Mouse (Mus musculus) thymus, postnatal 10 days (tissue): Measurements from ENCODE around the gene Epm2aip1.

ENCODE experiments used
- DNase-seq, 2 experiments: peaks; one replicate each; pipeline ENCODE4 v3.0.0; 2021; ENCODE audit warnings: low spot score in 2 of 2

Epm2aip1 gene

DNA sequence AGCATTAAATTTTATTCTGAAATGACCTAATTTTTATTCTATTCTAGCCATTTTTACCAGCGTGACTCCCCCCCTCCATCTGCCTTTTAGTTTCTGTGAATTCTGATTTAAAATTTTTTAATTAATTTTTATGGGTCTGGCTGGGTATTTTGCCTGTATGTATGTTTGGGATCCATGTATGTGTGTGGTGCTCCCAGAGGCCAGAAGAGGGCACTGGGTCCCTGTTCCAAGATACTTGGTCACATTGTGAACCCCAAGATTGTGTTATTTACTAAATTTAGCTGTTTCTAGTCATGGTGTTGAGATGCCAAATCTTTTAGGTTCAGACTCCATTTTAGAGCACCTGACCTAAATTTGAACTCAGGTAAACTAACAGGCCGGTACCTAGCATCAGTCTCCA is 14.7 kb downstream of the Epm2aip1 start:
- no peak for DNase-seq

DNA sequence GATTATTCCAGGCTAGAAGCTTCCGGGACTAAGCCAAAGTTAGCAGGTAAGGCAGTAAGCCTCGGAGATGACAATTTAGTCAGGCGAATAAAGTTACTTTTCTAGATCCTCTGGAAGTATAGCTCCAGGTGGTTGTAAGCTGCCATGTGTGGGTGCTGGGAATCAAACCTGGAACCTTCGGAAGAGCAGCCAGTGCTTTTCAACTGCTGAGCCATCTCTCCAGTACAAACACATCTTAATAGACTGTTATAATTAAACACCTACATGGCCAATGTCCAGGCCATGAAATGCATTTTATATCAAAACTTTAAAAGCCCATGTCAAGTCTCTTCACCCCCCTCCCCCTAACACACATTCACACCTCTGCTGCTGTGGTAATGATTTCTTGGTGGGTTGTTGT is 16.2 kb downstream of the Epm2aip1 start:
- no peak for DNase-seq

DNA sequence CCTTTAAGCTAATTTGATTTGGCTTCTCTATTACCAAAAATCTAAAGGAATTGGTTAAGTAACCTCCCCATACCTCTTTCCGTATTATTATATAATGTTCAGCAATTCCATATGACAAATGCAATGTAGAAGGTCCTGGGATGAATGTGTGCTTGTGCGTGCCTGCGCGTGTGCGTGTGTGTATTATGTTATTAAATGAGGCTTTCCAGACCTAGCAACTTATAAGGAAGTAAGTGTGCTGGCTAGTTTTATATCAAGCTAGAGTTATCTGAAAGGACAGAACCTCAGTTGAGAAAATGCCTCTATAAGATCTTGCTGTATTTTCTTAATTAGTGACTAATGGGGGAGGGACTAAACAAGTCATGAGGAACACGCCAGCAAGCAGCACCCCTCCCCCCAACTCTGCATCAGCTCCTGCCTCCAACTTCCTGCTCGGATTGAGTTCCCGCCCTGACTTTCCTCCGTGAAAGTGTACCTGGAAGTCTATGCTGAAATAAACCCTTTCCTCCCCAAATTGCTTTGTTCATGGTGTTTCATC is 17.6 kb downstream of the Epm2aip1 start:
- no peak for DNase-seq

DNA sequence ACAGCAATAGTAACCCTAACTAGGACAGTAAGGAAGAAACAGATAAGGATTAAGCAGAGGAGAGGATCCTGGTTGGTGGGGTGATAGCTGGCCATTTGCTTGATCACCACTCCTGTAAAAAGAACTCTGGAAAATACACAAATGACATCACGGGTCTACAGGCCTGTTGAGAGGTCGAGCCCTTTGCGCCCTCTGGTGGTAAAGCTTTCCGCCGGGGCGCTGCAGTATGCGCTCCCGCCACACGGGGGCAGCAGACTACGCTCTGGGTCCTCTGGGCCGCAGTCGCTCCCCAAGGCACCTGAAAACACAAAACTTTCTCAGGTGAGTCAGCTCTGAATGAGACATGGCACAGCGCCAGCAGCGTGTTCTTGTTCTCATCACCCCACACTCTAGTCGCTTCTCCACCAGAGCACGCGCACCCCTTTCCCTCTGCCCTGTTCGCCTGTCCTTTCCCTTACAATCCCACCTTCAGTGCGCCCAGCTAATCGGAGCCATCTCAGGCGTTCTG is 18.2 kb downstream of the Epm2aip1 start:
- peak; percentile 68 to 87 for DNase-seq

GRCm38 (mm10) chr9:111290539-111291100 is 18.9 kb downstream of the Epm2aip1 start:
- no peak for DNase-seq

- DNase-seq, result no peak
Measured at GRCm38 (mm10) chr9:111293234-111293633, 21.5 kb downstream of the Epm2aip1 start.

GRCm38 (mm10) chr9:111294911-111295310 is 23.2 kb downstream of the Epm2aip1 start:
- DNase-seq, result no peak

- DNase-seq, result no peak
Measured at GRCm38 (mm10) chr9:111295323-111295722, 23.6 kb downstream of the Epm2aip1 start.

GRCm38 (mm10) chr9:111296433-111296832 is 24.7 kb downstream of the Epm2aip1 start:
- no peak for DNase-seq

DNA sequence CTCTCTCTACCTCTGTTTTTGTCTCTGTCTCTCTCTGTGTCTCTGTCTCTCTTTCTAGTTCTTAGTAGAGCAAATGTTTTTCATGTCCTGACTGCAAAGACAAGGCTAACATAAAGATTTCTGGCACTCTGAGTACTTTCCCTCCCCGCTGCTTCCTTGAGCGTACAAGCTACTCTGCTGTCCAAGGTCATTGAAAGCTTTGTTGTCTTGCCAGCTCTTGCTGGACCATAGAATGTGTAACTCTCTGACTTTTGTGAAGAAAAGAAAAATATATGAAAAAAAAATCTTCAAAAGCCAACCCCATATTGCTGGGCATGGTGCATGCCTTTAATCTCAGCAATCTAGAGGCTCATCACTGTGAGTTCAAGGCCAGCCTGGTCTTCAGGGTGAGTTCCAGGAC is 26.9 kb downstream of the Epm2aip1 start:
- DNase-seq, result no peak

DNA sequence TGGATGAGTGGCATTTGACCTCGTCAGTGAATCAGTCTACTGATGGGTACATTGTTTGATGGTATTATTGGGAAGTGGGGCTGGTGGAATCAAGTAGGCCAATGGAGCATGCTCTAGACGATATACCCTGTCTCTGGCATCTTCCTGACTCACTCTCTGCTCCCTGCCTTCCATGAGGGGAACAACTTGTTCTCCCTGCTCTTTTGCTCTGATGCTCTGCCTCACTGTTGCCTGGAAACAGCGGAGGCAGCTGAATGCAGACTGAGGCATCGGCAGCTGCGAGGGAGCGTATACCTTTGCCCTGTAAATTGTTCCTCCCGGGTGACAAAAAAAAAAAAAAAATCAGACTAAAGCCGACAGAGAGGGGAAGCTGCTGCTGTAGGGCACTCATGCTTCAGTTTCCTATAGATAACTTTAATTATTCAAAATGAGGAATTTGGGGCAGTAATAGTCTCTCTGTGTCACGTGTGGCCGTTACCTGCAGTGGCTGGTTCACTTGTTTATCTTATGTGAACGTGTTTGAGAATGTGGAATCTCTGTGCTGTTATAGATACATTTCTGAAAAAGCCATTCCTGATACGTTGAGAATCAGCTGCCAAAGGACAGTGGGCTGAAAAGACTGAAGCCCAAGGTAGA is 30.6 kb downstream of the Epm2aip1 start:
- DNase-seq, result no peak

DNA sequence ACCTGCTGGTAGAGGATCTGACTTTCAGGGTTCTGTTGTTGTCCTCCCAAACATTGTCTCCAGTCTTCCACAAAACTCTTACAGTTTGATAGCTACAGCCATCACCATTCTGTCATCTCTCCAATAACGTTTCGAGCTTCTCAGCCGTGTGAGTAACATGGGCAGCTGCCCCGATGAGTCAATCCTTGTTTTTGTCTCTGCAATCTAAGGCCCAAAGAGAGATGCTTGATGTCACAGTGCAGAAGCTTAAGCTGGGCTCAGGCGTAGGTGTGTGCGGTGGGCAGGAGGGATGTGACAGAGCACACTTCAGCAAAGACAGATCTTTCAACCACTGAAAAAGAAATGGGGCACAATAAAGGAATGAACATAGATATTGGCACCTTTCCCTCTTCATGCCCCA is 32.3 kb downstream of the Epm2aip1 start:
- DNase-seq, result no peak

GRCm38 (mm10) chr9:111306142-111306541 is 34.4 kb downstream of the Epm2aip1 start:
- DNase-seq, result no peak

DNA sequence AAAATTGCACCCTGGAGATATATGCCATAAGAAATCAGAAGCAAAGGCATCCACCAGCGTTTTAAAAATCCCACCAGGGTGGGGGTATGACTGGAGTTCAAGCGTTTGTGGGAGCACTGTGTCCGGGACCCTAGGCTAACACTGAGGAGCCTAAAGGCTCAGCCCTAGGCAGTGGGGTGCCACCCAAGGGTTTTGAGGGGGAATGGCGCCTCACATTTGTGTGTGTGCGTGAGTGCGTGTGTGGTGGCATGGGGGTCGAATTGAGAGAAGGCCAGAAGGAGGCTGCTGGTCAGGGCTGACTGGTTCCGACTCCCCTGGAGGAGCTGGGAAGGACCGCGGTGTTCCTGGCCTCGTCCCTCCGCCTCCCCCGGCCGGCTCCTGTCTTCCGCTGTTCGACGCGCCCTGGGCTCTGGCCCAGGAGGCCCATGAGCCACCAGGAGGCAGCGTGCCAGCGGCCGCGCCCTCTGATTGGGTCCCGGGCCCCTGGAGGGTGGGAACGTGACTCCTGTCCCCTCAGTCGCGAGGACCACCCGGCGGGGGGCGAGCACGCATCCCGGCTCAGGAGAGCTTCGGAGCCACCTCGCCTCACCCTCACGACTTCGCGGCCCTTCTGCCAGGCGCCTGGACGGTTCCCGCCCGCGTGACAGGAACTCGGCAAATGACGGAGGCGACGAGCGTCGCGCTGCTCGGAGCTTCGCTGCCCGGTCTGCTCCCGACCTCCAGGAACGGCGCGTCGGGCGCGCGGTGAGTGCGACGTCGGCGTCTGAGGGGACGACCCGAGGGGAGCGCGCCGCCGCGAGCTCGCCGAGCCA is 39.5 kb downstream of the Epm2aip1 start, which contains the start of gene Trank1:
TSS of gene Trank1 (plus strand) at position 709 of the 812 bp plus-strand sequence.
- DNase-seq, result no peak

- DNase-seq, result no peak
Measured at GRCm38 (mm10) chr9:111311843-111312441, 40.2 kb downstream of the Epm2aip1 start.

- DNase-seq, result no peak
Measured at GRCm38 (mm10) chr9:111312442-111313141, 40.9 kb downstream of the Epm2aip1 start.

DNA sequence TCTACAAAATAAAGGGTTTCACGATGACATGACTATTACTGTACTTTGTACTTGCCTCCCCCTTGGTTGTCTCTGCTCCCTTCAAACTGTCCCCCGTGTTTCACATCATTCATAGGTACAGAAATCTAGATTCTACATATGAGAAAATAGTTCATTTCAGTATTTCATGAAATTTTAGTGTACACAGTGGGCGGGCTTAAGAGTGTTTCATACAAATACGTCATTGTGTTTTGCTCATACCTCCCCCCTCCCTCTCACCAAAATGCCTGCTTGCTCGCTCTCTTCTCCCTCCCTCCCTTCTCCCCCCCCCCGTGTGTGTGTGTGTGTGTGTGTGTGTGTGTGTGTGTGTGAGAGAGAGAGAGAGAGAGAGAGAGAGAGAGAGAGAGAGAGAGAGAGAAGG is 41.6 kb downstream of the Epm2aip1 start:
- no peak for DNase-seq

DNA sequence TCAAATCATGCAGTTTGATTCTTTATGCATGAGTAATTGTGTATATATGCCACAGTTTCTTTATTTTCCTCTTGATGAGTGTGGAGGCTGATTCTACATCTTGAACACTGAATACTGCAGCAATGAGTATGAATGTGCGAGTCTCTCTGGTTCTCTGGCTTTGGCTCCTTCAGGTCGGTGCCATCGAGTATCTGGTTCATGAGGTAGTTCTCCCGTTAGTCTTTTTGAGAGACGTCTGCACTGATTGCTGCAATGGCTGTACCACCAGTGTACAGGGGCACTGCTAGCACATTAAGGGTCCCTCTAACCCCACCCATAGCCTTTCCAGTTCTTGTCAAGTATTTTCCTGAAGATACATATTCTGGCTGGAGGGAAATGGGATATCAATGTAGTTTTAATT is 42.1 kb downstream of the Epm2aip1 start:
- DNase-seq, result no peak

- peak; percentile 5 to 47 for DNase-seq
Measured at GRCm38 (mm10) chr9:111314219-111314618, 42.5 kb downstream of the Epm2aip1 start.

DNA sequence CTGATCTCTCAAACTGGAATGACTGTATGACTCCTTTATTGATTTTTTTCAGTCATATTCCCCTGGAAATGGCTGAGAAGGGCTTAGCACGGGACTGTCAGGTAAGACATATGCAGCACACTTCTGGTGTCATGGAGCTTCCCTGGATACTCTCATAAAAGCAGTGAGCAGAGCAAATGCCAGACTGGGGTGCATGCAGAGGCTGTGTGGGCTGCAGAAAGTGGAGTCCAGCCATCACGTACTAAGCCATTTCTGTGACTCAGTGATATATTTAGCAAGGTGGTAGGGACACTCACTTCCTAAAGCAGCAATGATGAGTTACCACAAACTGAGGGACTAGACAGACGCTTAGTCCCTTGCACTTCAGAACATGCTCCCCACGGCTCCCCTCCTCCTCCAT is 49.2 kb downstream of the Epm2aip1 start:
- DNase-seq, result no peak

DNA sequence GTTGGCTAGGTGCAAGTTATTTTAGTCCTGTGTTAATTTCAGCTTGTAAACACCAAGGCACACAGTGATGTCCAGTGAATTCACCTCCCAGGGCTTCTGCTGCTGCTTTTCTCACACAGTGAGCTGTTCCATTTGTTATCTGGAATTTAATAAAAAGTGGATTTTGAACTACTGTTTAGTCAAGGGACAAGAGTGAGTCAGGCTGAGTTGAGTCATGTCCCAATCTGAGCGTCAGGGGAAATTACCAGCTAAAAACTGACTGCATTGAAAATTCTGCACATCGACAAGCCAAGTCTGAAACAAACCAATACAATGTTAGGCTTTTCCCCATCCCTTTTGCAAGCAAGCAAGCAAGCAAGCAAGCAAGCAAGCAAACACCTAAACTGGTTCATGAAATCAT is 53.2 kb downstream of the Epm2aip1 start:
- DNase-seq, result no peak
